Mouse (Mus musculus) heart, adult 2 months (tissue): ENCODE measurements around the gene Wdr18. TPM values are rescaled to one million over a fixed set of nuclear protein-coding genes. Genes with fewer than 3 reads are reported as not detected.

Experiments
- DNase-seq, 2 experiments: peaks; one replicate each; pipeline ENCODE4 v3.0.0; 2021
- H3K27ac ChIP-seq: fragments of 200-600 bp; 2 replicates; pipeline ENCODE4 v1.8.1; 2022
- H3K27me3 ChIP-seq: fragments of 200-500 bp; 2 replicates; pipeline ENCODE4 v1.6.1; 2012; ENCODE audit warnings: mild to moderate bottlenecking, low read length, inconsistent platforms, mixed read lengths; ENCODE audit not compliant: control insufficient read depth, insufficient read depth
- H3K36me3 ChIP-seq: fragments of 200-500 bp; 2 replicates; pipeline ENCODE4 v1.6.1; 2012; ENCODE audit warnings: low read length, inconsistent platforms; ENCODE audit not compliant: control insufficient read depth, insufficient read depth
- H3K4me1 ChIP-seq: fragments of 200-500 bp; 2 replicates; pipeline ENCODE4 v1.6.1; 2011; ENCODE audit warnings: low read length; ENCODE audit not compliant: control insufficient read depth, insufficient read depth
- H3K4me3 ChIP-seq: fragments of 200-600 bp; 2 replicates; pipeline ENCODE4 v1.8.1; 2022
- H3K79me2 ChIP-seq: fragments of 200-500 bp; replicated peaks from 2 replicates; pipeline ENCODE4 v1.6.1; 2012; ENCODE audit warnings: mild to moderate bottlenecking, inconsistent platforms, low read length, moderate library complexity, mixed read lengths; ENCODE audit not compliant: control insufficient read depth, insufficient read depth
- H3K9ac ChIP-seq: fragments of 200-500 bp; 2 replicates; pipeline ENCODE4 v1.6.1; 2012; ENCODE audit warnings: low read depth, mild to moderate bottlenecking, control low read depth, inconsistent platforms, low read length, mixed read lengths
- CTCF ChIP-seq: fragments of 200-600 bp; IDR thresholded peaks from 2 replicates; pipeline ENCODE4 v1.8.1; 2022; ENCODE audit warnings: antibody characterized with exemption, mild to moderate bottlenecking, moderate library complexity
- EP300 ChIP-seq: fragments of 200-500 bp; IDR thresholded peaks from 2 replicates; pipeline ENCODE4 v1.6.1; 2011; ENCODE audit warnings: low read depth, low read length, control low read depth; ENCODE audit not compliant: insufficient read depth
- POLR2A ChIP-seq: fragments of 200-500 bp; IDR thresholded peaks from 2 replicates; pipeline ENCODE4 v1.6.1; 2011; ENCODE audit warnings: mild to moderate bottlenecking, low read depth, low read length, control low read depth; ENCODE audit not compliant: insufficient read depth
- WGBS: fragments of 180-500 bp; shearing (Covaris S2); methylation state at CpG from one replicate; pipeline ENCODE4 v1.1.7; 2018; 5-methylcytosine and 5-hydroxymethylcytosine counted together
- intact Hi-C: fragments of 180-260 bp; cut with DNase I; formaldehyde crosslinking; loops from one replicate; pipeline ENCODE4 v1.15.1; 2025
- polyA plus RNA-seq: library from polyadenylated mRNA; depleted of rRNA; stranded (reverse); fragments of >200 nt; gene quantifications from 2 replicates; pipeline ENCODE4 v1.2.3, GENCODE M21; 2012
- total RNA-seq, 2 experiments: library from RNA; stranded (reverse); gene quantifications; 2 replicates each; pipeline ENCODE4 v1.2.3; 2021

Gene Wdr18
- total and polyA plus RNA-seq, 3 experiments = 27.8 to 32.2 (median 29.4) TPM

DNA sequence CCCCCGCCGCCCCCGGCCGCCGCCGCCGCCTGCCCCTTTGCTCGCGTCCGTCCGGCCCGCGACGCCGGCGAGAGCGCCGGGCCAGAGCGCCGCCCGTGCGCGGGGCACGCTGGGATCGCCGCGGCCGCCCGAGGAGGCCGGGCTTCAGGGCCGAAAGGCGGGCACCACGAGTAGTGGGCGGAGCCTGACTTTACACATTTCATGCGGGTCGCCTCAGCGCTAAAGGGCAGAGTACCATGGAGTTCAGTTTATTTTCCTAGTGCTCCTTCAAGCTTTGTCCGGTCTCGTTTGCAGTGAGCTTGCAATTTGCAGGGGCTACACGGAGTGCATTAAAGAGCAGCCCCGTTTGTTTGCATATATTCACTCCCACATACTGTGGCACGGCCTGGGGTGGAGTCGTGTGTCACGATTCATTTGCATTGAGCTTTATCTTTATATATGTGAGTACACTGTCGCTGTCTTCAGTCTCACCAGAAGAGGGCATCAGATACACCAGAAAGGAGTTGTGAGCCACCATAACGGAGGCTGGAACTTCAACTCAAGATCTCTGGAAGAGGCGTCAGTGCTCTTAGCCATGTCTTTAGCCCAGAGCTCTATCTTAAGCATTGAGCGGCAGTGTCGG, 24.4 kb downstream of the Wdr18 start, which contains the start of gene Tmem259:
Tmem259 (minus strand) TSS at position 136 of the 622 bp plus-strand sequence.
- Histone ChIP-seq H3K27ac (peak within 1 kb of the TSS; percentile 96), H3K9ac (peak within 1 kb of the TSS; percentile 87), H3K79me2 (peaks cover 5% of the 10 kb centered on the region), H3K4me1 (peaks cover 20% of the 10 kb centered on the region), H3K27me3 (no peaks in the 10 kb centered on the region), H3K36me3 (no peaks in the 10 kb centered on the region), H3K4me3 (peak within 1 kb of the TSS; percentile 92)
- WGBS = under 1% methylated on average over 49 of the region's 49 CpGs
- 0 out of 2 replicates have a peak, but pooled peaks have one; percentile 8 for TF ChIP-seq POLR2A
- TF ChIP-seq EP300 = no peak
- peak; percentile 69 for TF ChIP-seq CTCF
- intact Hi-C loops = loop anchor here (1.0 to 10.0 kb wide), 3 partner anchors 58 to 280 kb away; partner anchors contain the start of genes Arid3a, Dazap1 and Gamt
- peak; percentile 92 to 93 for DNase-seq

- intact Hi-C loops = loop anchor here (1.0 to 10.0 kb wide), 4 partner anchors 58 to 280 kb away; partner anchors contain the start of genes Arid3a, Dazap1 and Gamt
- H3K27me3 ChIP-seq = no peaks in the 10 kb centered on the region
- TF ChIP-seq POLR2A = peak; percentile 50; the same call in 1 of the 2 replicates
- peak; percentile 60 for TF ChIP-seq EP300
- TF ChIP-seq CTCF = no peak
- 0% methylated on average over 22 of the region's 22 CpGs for WGBS
- H3K4me3 ChIP-seq = peak overlapping the region; percentile 92
- H3K27ac ChIP-seq = peak overlapping the region; percentile 96
- H3K9ac ChIP-seq = peak overlapping the region; percentile 73
- H3K36me3 ChIP-seq = no peaks in the 10 kb centered on the region
- DNase-seq = peak; percentile 92 to 98
- H3K4me1 ChIP-seq = peaks cover 23% of the 10 kb centered on the region
- peaks cover 5% of the 10 kb centered on the region for H3K79me2 ChIP-seq
Measured at GRCm38 (mm10) chr10:79984871-79985270, 24.9 kb downstream of the Wdr18 start.

DNA sequence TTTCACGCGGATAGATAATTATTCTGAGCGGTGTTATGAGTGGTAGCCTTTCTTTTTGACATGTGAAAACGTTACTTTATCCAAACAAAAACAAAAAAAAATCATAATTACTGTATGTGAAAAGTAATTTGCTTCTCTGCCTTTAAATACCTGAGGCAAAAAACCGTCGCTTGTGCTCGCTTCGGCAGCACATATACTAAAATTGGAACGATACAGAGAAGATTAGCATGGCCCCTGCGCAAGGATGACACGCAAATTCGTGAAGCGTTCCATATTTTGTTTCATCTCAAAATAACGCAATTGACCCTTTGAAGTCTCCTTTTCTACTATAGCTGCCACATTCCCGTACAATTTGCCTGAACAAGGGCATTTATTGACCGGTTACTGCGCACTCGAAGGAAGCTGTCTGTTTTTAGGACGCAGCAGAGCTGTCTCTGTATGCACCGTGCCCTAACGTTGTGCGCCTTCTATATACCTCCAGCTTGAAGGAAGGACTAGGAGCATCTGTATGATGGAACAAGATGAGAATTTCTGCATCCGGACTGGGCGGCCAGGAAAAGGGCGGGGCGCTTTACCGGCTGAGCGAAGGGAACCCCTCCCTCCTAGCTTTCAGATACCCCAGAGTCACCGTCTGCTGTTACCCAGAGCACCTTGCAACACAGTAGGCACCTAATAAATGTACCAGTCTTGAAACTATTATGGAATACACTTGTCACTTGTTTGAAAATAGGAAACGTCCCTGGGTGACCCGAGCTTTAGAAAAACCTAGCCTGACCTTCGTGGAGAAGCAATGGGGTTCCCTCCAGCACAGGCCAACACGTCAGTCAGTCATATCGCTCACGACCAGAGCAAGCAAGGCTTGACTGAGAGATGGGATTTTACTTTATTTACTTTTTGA, 25.6 kb downstream of the Wdr18 start:
- WGBS = 1% methylated on average over 35 of the region's 35 CpGs
- intact Hi-C loops = loop anchor here (2.0 to 10.0 kb wide), 4 partner anchors 59 to 279 kb away; partner anchors contain the start of genes Arid3a, Dazap1, Gamt and Stk11
- no peak for TF ChIP-seq CTCF
- peak; percentile 56; the same call in 1 of the 2 replicates for TF ChIP-seq EP300
- TF ChIP-seq POLR2A = peak; percentile 74; the same call in 1 of the 2 replicates
- Histone ChIP-seq H3K79me2 (peaks cover 5% of the 10 kb centered on the region), H3K27ac (peak overlapping the region; percentile 96), H3K4me1 (peaks cover 23% of the 10 kb centered on the region), H3K4me3 (peak overlapping the region; percentile 92), H3K36me3 (no peaks in the 10 kb centered on the region), H3K27me3 (no peaks in the 10 kb centered on the region), H3K9ac (peak overlapping the region; percentile 84)
- peak; percentile 81 to 84 for DNase-seq

DNA sequence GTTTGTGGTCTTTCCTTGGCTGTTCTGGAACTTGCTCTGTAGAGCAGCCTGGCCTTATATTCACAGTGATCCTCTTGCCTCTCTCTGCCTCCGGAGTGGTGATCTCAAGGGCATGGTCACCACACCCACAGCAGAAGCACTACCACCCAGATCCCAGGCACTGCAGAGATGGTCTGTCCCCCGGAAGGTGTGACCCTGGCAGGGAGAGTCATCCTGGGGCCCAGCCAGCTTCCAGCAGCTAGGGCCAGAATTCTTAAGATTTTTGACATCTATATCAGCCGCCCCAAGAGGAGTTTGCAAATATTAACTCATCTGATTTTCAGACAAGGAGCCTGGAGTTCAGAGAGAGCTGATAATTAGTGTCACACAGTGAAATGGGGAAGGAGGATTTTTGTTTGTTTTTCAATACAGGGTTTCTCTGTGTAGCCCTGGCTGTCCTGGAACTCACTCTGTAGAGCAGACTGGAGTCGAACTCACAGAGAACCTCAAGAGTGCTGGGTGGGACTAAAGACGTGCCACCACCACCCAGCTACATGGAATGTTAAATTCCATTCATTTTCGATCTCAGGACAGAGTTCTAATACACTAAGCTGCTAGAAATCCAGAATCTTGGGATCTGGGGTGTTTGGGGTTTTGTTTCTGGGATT, 26.4 kb downstream of the Wdr18 start:
- no peak for TF ChIP-seq CTCF
- no peak for TF ChIP-seq EP300
- no peak for TF ChIP-seq POLR2A
- intact Hi-C loops = loop anchor here (2.0 to 10.0 kb wide), 3 partner anchors 66 to 278 kb away; partner anchors contain the start of genes Dazap1, Gamt and Stk11
- H3K36me3 ChIP-seq = no peaks in the 10 kb centered on the region
- WGBS = 10% methylated on average over 6 of the region's 6 CpGs
- H3K4me1 ChIP-seq = peaks cover 23% of the 10 kb centered on the region
- peak overlapping the region; percentile 84 for H3K9ac ChIP-seq
- H3K27me3 ChIP-seq = no peaks in the 10 kb centered on the region
- peaks cover 4% of the 10 kb centered on the region for H3K79me2 ChIP-seq
- peak overlapping the region; percentile 96 for H3K27ac ChIP-seq
- peak; percentile 64 to 67 for DNase-seq
- H3K4me3 ChIP-seq = peak overlapping the region; percentile 92

- Histone ChIP-seq H3K4me1 (peaks cover 23% of the 10 kb centered on the region), H3K79me2 (peaks cover 2% of the 10 kb centered on the region), H3K36me3 (no peaks in the 10 kb centered on the region), H3K9ac (no peak overlapping the region), H3K4me3 (peak overlapping the region; percentile 15; the same call in 1 of the 2 replicates), H3K27ac (peak overlapping the region; percentile 96), H3K27me3 (no peaks in the 10 kb centered on the region)
- peak; percentile 88 to 91 for DNase-seq
- intact Hi-C loops = loop anchor here (2.0 to 10.0 kb wide), 3 partner anchors 65 to 278 kb away; partner anchors contain the start of genes Dazap1, Gamt and Stk11
- WGBS = 9% methylated on average over 11 of the region's 11 CpGs
- TF ChIP-seq CTCF (peak; percentile 98), POLR2A (0 out of 2 replicates have a peak, but pooled peaks have one; percentile 13), EP300 (0 out of 2 replicates have a peak, but pooled peaks have one; percentile 20)
Measured at GRCm38 (mm10) chr10:79986963-79987362, 27.0 kb downstream of the Wdr18 start.
